Mouse (Mus musculus) brain, embryonic 14.5 days (tissue): ENCODE results near the gene Orai3. TPM values are rescaled to one million over a fixed set of nuclear protein-coding genes. Genes with fewer than 3 reads are reported as not detected.

Experiments
- DNase-seq: peaks from one replicate; pipeline ENCODE4 v3.0.0-alpha.2; 2011; ENCODE audit warnings: low read depth
- CTCF ChIP-seq: fragments of 200-500 bp; IDR thresholded peaks from 2 replicates; pipeline ENCODE4 v1.5.1; 2012; ENCODE audit warnings: inconsistent platforms, mild to moderate bottlenecking, moderate library complexity, borderline replicate concordance; ENCODE audit not compliant: insufficient read depth, insufficient read length; ENCODE audit errors: extremely low read depth
- POLR2A ChIP-seq: fragments of 200-500 bp; IDR thresholded peaks from 2 replicates; pipeline ENCODE4 v1.6.1; 2012; ENCODE audit warnings: mild to moderate bottlenecking, inconsistent platforms, borderline replicate concordance; ENCODE audit not compliant: poor library complexity, insufficient read depth, insufficient read length, severe bottlenecking; ENCODE audit errors: extremely low read depth
- polyA plus RNA-seq: library from polyadenylated mRNA; depleted of rRNA; stranded (reverse); fragments of >200 nt; gene quantifications from 2 replicates; pipeline ENCODE4 v1.2.3, GENCODE M21; 2012; rRNA removed

The Orai3 gene
- polyA plus RNA-seq, 1 experiment, result 11.2 TPM

- TF ChIP-seq CTCF (peak; percentile 9; the same call in 1 of the 2 replicates), POLR2A (no peak)
- DNase-seq, result no peak
These were observed 53.9 kb downstream of the Orai3 start for GRCm38 (mm10) chr7:127823236-127824171.

GRCm38 (mm10) chr7:127824176-127824871 lies 54.7 kb downstream of the Orai3 start, which contains the start of the genes Stx4a and Stx1b:
TSS of gene Stx4a (plus strand) at chr7:127824294.
TSS of gene Stx1b (minus strand) at chr7:127824549.
- peak; percentile 90 for DNase-seq
- TF ChIP-seq POLR2A, result peak; percentile 36; the same call in 1 of the 2 replicates
- TF ChIP-seq CTCF, result no peak

Other genes starting within 250 kb of the Orai3 start
- 2.0 and 3.2 TPM in 2 replicates for gene Tmem265, start 208.4 kb upstream of the Orai3 start, polyA plus RNA-seq
- gene Phkg2, start 196.5 kb upstream of the Orai3 start, polyA plus RNA-seq, result 108 and 126 TPM in 2 replicates
- gene Ccdc189, start 181.2 kb upstream of the Orai3 start, polyA plus RNA-seq, result 11.9 and 16.0 TPM in 2 replicates
- gene Rnf40, start 181.0 kb upstream of the Orai3 start, polyA plus RNA-seq, result 50.4 and 56.0 TPM in 2 replicates
- gene Zfp629, start 154.0 kb upstream of the Orai3 start, polyA plus RNA-seq, result 38.7 and 44.4 TPM in 2 replicates
- gene Bcl7c, start 60.9 kb upstream of the Orai3 start, polyA plus RNA-seq, result 51.0 and 78.6 TPM in 2 replicates
- gene Ctf1, start 57.1 kb upstream of the Orai3 start, polyA plus RNA-seq, result 8.0 and 12.2 TPM in 2 replicates
- gene Ctf2, start 37.6 kb upstream of the Orai3 start, polyA plus RNA-seq, result not detected in 2 replicates
- gene Fbxl19, start 25.3 kb upstream of the Orai3 start, polyA plus RNA-seq, result 138 and 171 TPM in 2 replicates
- gene Setd1a, start 6.9 kb downstream of the Orai3 start, polyA plus RNA-seq, result 8.9 and 23.2 TPM in 2 replicates
- gene Gm49388, start 15.8 kb downstream of the Orai3 start, polyA plus RNA-seq, result not detected in 2 replicates
- 13.8 and 14.2 TPM in 2 replicates for gene Hsd3b7, start 30.8 kb downstream of the Orai3 start, polyA plus RNA-seq
- 35.3 and 36.0 TPM in 2 replicates for gene Stx4a, start 54.5 kb downstream of the Orai3 start, polyA plus RNA-seq
- gene Stx1b, start 54.7 kb downstream of the Orai3 start, polyA plus RNA-seq, result 79.9 and 128 TPM in 2 replicates
- 22.3 and 28.1 TPM in 2 replicates for gene Zfp646, start 106.4 kb downstream of the Orai3 start, polyA plus RNA-seq
- gene Zfp668, start 107.0 kb downstream of the Orai3 start, polyA plus RNA-seq, result 21.7 and 31.7 TPM in 2 replicates
- 2.2 and 3.5 TPM in 2 replicates for gene Prss53, start 121.2 kb downstream of the Orai3 start, polyA plus RNA-seq
- not detected in 2 replicates for gene Gm21974, start 125.6 kb downstream of the Orai3 start, polyA plus RNA-seq
- gene Vkorc1, start 125.8 kb downstream of the Orai3 start, polyA plus RNA-seq, result 68.2 and 78.7 TPM in 2 replicates
- gene Bckdk, start 134.3 kb downstream of the Orai3 start, polyA plus RNA-seq, result 59.5 and 79.8 TPM in 2 replicates
- gene Kat8, start 142.7 kb downstream of the Orai3 start, polyA plus RNA-seq, result 44.8 and 47.7 TPM in 2 replicates
- gene Prss8, start 160.3 kb downstream of the Orai3 start, polyA plus RNA-seq, result 0.51 and 0.97 TPM in 2 replicates
- gene Prss36, start 176.9 kb downstream of the Orai3 start, polyA plus RNA-seq, result 11.2 and 16.6 TPM in 2 replicates
- gene Fus, start 197.6 kb downstream of the Orai3 start, polyA plus RNA-seq, result 596 and 633 TPM in 2 replicates
- 6.9 and 10.1 TPM in 2 replicates for gene Pycard, start 224.1 kb downstream of the Orai3 start, polyA plus RNA-seq
- gene Trim72, start 234.1 kb downstream of the Orai3 start, polyA plus RNA-seq, result 0.92 and 1.0 TPM in 2 replicates